Mouse (Mus musculus) layer of hippocampus, postnatal 36 days (tissue): ENCODE data around the gene Kcnk12. TPM values are rescaled to one million over a fixed set of nuclear protein-coding genes. Genes with fewer than 3 reads are reported as not detected.
A peak's percentile ranks its signal among the peaks of the same experiment; 100 is the strongest.

ENCODE experiments used
- DNase-seq, 2 experiments: peaks; one replicate each; pipeline ENCODE4 v3.0.0; 2022
- total RNA-seq, 2 experiments: library from RNA; stranded (reverse); gene quantifications; 2 replicates each; pipeline ENCODE4 v1.2.3; 2021

The Kcnk12 gene
- 10 to 100 TPM; 21.6 to 23.7 TPM for total RNA-seq

GRCm38 (mm10) chr17:87797688-87798291 lies at the start of gene Kcnk12:
TSS of gene Kcnk12 (minus strand) at chr17:87797994.
- peak; percentile 82 to 85 for DNase-seq

GRCm38 (mm10) chr17:87842156-87842555 lies 44.4 kb upstream of the Kcnk12 start:
- DNase-seq = no peak

- DNase-seq = no peak
Measured at GRCm38 (mm10) chr17:87840079-87840478, 42.3 kb upstream of the Kcnk12 start.

- DNase-seq = no peak
Measured at GRCm38 (mm10) chr17:87834850-87835249, 37.1 kb upstream of the Kcnk12 start.

GRCm38 (mm10) chr17:87826909-87827308 lies 29.1 kb upstream of the Kcnk12 start:
- DNase-seq = no peak

GRCm38 (mm10) chr17:87826036-87826560 lies 28.3 kb upstream of the Kcnk12 start:
- no peak for DNase-seq

- no peak for DNase-seq
Measured at GRCm38 (mm10) chr17:87825454-87826008, 27.7 kb upstream of the Kcnk12 start.

GRCm38 (mm10) chr17:87823031-87823430 lies 25.2 kb upstream of the Kcnk12 start:
- DNase-seq = no peak

- DNase-seq = no peak
Measured at GRCm38 (mm10) chr17:87809556-87809955, 11.8 kb upstream of the Kcnk12 start.

- no peak for DNase-seq
Measured at GRCm38 (mm10) chr17:87799948-87800340, 2.1 kb upstream of the Kcnk12 start.

GRCm38 (mm10) chr17:87799212-87799947 lies 1.6 kb upstream of the Kcnk12 start:
- DNase-seq = no peak

- DNase-seq = peak; percentile 34 to 49
Measured at GRCm38 (mm10) chr17:87798423-87798941, 688 bp upstream of the Kcnk12 start.

GRCm38 (mm10) chr17:87796881-87797416 lies 845 bp downstream of the Kcnk12 start:
- peak; percentile 47 to 52 for DNase-seq

GRCm38 (mm10) chr17:87795927-87796714 lies 1.7 kb downstream of the Kcnk12 start:
- DNase-seq = no peak

- no peak for DNase-seq
Measured at GRCm38 (mm10) chr17:87794801-87795200, 3.0 kb downstream of the Kcnk12 start.

GRCm38 (mm10) chr17:87793331-87793730 lies 4.5 kb downstream of the Kcnk12 start:
- no peak for DNase-seq

- DNase-seq = no peak
Measured at GRCm38 (mm10) chr17:87792623-87793315, 5.0 kb downstream of the Kcnk12 start.

GRCm38 (mm10) chr17:87791517-87792098 lies 6.2 kb downstream of the Kcnk12 start:
- DNase-seq = no peak

GRCm38 (mm10) chr17:87790661-87791060 lies 7.1 kb downstream of the Kcnk12 start:
- DNase-seq = no peak

GRCm38 (mm10) chr17:87788216-87788615 lies 9.6 kb downstream of the Kcnk12 start:
- DNase-seq = no peak

GRCm38 (mm10) chr17:87787711-87788110 lies 10.1 kb downstream of the Kcnk12 start:
- DNase-seq = no peak
